Comparison of ENCODE assay signal across 12 mouse cellular contexts in the genomic region with DNA sequence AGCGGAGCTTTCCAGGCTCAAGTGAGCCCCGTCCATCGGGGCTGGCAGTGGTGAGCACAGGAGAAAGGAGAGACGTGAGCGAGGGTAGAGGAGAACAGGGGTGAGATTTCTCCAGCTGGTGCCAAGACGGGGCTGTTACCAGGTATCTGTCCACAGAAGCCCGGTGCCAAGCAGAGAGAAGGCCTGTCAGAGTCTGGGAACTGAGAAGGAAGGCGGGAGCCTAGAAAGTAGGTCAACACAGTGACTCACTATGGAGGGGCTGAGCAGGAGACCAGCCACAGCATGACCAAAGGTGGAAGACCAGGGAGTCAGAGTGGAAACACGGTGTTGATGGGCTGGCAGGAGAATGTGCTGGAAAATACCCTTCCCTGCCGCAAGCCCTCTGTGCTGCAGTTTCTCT.
DNase-seq lines count a peak whose midpoint lies in the region; ATAC-seq lines count a peak whose summit lies in the region.
"Had no signal": no experiment of that assay in that cellular context is flagged by ENCODE, and none has a peak within 500 bp of the region (broad histone marks: within the 10 kb centered on the region; RNA-seq: fewer than 3 reads in every experiment).

No protein-coding gene starts in this region.

- peaks cover 8% of the 10 kb centered on the region; the same call in 1 of the 2 replicates for H3K4me1 ChIP-seq in lung, embryonic 15.5 days

- H3K9ac ChIP-seq in lung, embryonic 15.5 days: no peak overlapping the region
- H3K9ac ChIP-seq: lung, embryonic 14.5 days had no signal

- H3K27ac ChIP-seq in lung, embryonic 15.5 days: no peak overlapping the region

- H3K27me3 ChIP-seq in lung, embryonic 15.5 days: no peaks in the 10 kb centered on the region

- no peaks in the 10 kb centered on the region for H3K36me3 ChIP-seq in lung, embryonic 15.5 days

- DNase-seq in cerebellum, adult 9-10 months: no peak
- no peak for DNase-seq in lung, postnatal 14 days
- DNase-seq in gastrocnemius, postnatal 10 days: peak; percentile 19
- no peak for DNase-seq in thymus, adult 18-20 months
- no peak for DNase-seq in layer of hippocampus, postnatal 36 days
- DNase-seq: B cell, adult 2 months; kidney, postnatal 36 days; lung, embryonic 14.5 days; thymus, postnatal 25 days had no signal

- 0 out of 2 replicates have a peak, but pooled peaks cover 3% of the 10 kb centered on the region for H3K9me3 ChIP-seq in lung, embryonic 15.5 days

- H3K4me2 ChIP-seq in lung, embryonic 15.5 days: no peak overlapping the region
- H3K4me2 ChIP-seq: lung, embryonic 14.5 days had no signal

- H3K4me3 ChIP-seq in lung, embryonic 15.5 days: no peak overlapping the region

- peak; percentile 67 for ATAC-seq in cerebellum, adult (ENCODE audit: insufficient number of reproducible peaks, low FRiP score, low TSS enrichment)
- ATAC-seq in lung, embryonic 15.5 days (ENCODE audit: borderline replicate concordance, extremely low read depth, low FRiP score, low TSS enrichment): peak; percentile 5; the same call in 1 of the 2 replicates
- ATAC-seq in megakaryocyte progenitor cell, adult 5-6 weeks (replicated peaks; ENCODE audit: poor library complexity): 0 out of 2 replicates have a peak, but pooled peaks have one; percentile 11

- 63% methylated on average over 10 of the region's 10 CpGs for WGBS in lung, embryonic 15.5 days

Comparison
In these comparisons a context has a peak if more than half of its experiments do, and no peak if none do; other contexts are left out.
1. ATAC-seq: peak in every context shown above with its lines; median percentile 67 in cerebellum, adult; 11 in megakaryocyte progenitor cell, adult 5-6 weeks; 5 in lung, embryonic 15.5 days.